Mouse (Mus musculus): ENCODE data around the gene Ppfibp2.

The Ppfibp2 gene

DNA sequence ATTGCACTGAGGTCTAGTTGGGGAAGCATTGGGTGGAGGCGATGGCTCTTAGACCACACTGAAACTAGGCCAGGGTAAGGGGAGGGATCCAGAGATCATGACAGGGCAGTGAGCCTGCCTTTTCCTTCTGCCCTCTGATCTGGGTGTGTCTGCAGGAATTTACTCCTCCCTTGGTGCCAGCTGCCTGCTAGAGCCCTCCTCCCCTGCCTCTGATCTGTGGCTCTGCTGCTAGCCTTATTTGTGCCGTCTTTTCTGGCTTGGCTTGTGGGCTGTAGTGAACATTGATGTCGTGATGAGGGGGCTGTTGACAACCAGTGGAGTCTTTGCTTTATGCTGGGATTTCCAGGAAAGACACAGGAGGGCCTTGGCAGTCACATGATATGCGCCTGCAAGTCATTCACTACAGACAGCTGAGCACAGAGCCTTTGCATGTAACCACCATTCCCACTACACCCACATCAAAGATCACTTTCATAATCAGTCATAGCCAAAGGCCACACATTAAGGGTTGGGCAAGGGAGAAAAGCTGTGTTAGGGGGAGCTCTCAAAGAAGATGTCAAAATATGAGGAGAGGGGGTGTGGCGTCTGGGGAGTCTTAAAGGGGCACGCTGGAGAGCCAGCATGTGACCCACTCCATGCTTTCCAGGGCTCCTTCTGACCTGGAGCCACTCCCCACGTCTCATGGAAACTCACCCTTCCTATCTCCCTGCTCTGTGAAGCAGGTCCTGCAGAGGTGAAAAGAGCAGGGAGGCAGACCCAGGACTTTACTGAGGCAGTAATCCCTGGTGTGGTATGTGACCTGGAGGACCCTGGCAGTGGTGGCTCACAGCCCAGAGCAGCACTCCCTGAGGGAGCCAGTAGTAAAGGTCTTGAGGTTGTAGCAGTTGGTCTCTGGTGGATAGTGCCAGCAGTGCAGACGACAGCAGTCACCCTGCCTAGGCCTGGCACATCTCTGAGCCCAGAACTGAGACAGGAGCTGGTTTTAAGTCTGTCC, 69.4 kb downstream of the Ppfibp2 start:
- peak; percentile 71 for DNase-seq (ENCODE audit: low read depth)

DNA sequence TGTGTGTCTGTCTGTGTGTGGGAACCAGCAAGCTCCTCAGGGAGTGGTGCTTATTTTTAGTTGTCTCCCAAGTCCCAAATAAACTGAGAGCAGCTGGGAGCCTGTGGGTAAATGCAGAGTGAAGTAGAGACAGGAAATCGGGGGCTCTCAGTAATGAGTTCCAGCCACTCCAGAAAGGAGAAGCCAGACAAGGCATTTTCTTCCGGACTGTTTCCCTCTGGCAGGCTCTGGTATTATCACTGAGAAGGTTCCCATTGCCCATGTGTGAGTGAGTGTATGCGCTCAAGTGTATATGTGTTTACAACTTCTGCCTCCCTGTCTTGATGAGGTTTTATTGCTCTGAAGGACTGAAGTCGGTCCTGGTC, 70.2 kb downstream of the Ppfibp2 start:
- peak; percentile 27 for DNase-seq (ENCODE audit: low read depth)

DNA sequence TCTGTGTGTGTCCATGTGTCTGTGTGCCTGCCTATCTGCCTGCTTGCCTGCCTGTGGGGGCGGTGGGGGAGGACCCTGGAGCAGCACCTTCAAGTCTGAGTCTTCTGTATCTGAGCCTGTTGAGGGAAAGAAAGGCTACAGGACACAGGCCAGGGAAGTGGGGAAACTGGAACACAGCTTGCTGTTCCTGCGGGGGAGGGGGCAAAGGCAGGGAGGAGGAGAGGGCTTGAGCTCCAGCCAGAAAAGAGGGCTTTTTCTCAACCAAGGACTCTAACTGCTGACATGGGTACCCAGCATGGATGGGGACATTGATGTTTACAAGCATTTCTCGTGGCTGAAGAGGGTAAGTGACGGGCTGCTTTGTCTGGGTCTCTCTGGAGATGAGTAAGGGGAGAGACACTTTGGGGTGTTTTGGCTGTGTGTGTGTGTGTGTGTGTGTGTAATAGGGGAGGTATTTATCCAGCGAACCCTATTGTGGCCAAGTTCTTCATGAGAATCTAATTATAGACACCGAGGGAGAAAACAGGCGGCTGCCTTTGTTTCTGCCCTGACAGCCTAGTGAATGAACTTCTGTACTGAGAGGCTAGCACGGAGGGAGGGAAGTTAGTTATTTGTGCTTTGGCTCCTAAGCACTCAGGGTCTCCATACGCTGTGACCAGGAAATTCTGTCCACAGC, 70.7 kb downstream of the Ppfibp2 start:
- no peak for DNase-seq (ENCODE audit: low read depth)

DNA sequence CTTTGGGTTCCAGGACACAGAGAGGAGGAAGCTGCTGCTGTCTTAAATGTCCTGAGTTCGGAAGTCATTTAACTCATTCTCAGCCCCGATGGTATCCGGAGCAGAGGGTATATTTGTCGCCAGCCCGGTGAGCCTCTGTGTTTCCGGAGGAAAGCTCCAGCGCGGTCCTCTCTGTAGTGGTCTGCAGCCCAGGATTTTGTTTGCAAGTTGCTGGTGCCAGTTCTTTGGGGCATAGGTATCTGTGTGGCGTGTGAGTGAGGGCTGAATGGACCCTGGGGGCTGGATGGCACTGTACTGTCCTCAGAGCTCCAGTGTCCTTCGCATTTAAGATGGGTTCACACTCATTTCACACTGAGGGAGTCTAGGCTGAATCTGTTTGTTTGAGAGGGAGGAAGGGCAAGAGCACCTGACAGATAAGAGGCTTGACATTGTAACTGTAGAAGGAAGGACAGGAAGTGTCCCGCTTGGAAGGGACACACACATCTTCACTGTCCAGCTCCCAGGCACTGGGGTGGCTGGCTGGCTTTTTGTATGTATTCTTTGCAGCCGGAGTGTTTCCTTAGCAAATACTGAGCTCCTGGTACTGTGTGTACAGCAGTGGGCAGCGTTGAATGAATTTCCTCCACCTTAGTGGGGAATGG, 71.4 kb downstream of the Ppfibp2 start:
- DNase-seq (ENCODE audit: low read depth) = no peak

DNA sequence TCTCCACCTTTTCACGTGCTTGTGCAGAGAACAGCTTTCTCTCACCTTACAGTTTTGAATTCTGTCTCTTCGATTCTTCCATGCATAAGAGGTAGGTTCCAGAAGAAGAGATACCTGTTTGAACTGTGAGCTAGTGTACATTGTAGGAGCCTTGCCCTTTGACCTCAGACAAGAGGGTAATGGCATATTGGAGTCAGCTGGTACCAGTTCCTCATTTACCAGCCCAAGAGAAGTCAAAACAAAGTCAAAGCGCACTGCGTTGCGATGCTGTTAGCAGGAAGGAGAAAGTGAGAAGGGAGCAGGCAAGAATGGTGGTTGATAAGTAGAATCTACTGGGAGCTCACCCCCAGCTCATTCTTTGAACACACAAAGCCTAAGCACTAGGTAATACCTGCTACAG, 73.5 kb downstream of the Ppfibp2 start:
- no peak for DNase-seq (ENCODE audit: low read depth)

DNA sequence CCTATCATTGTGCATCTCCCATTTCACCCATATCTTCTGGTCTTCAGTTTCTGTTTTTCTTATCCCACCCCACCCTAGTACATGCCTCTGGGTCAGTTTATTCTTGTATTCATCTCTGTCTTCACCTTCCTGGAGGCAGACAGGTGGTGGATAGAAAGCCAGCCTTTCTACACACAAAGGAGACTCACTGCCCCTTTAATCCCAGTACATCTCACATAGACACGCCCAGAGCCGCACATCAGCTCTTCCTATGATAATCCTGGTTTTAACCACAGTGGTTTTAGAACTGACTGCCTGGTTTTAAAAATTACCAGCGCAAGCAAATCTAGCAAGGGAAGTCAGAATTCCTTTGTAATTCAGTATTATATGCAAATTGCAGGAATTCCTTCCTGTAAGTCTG, 80.2 kb downstream of the Ppfibp2 start:
- no peak for DNase-seq (ENCODE audit: low read depth)

DNA sequence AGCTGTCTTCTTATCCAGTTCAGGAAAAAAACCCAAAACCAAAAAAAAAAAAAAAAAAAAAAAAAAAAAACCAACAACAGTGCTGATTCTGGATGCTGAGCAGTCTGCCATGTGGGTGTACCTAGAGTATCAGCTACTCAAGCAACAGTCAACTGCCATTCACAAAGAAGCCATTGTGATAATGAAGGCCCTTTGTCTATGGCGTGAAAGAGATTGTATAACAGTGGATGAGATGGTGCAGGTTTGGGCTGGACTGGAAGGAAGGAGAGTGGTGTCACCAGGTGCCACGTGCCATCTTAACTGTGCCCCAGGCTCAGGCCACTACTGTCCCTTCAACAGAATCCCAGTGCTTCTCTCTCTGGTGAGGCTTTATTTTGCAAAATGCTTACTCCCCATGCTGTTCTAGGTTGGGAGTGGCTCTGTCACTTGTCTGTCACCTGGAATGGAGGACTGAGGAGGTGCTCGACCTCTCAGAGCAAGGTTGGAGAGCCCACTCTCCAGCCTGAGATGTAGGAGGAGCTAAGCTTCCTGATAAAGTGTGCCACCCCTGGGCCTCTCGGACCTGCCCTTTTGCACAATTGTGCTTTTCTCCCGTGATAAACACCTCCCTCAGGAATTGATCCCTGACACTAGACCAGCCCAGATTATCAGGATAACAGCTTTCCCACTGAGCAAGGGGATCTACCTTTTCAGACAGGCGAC, 85.3 kb downstream of the Ppfibp2 start:
- no peak for DNase-seq (ENCODE audit: low read depth)

DNA sequence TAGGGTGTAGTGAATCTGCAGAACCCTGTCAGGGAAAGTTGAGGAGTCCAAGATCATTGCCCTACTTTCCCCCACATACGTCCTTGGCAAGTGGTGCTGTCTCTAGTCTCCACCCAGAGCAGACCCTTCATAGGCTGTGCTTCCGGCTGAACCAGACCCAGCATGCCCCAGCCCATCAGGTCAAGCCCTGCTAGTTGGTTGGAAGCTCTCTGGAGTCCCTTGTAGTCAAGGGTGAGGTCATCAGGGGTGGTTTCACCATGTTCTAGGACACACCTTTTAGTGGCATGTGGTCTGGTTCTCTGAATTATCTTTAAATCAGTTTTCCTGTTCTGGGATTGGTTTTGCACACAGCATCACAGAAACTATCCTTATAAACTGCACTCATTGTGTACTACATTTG, 86.3 kb downstream of the Ppfibp2 start:
- DNase-seq (ENCODE audit: low read depth) = no peak

DNA sequence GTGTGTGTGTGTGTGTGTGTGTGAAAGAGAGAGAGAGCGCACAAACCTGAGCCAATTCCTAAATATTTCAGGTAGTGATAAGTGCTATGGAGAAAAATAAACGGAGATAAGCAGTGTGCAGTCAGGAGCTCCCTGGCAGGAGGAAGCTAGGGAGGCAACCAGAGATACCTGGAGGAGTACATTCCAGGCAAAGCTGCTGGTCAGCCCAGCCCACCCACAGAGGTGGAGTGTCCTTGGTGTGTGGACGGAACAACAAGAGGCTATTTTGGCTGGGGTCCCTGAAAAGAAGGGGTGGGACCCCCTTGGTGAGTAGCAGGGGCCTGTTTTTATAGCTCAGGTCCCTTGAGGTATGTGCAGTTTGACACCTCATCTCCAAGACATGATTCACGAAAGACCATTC, 88.2 kb downstream of the Ppfibp2 start:
- no peak for DNase-seq (ENCODE audit: low read depth)

DNA sequence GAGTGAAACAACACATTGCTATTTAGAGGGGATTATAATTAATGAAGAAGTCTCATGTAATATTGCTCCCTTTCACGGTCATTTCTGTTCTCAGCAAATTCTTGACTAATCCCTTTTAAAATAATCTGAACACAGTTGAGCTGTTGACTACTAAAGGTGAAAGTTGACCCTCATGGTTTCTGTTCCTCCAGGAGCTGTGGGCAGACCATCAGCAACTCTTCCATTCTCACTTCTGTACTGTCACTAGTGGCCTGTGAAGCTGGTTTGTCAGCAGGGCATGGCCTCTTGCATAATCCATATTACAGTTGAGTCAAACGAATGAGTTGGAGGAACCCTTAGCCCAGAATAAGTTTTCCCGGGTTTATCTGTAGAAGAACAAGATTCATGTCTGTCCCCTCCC, 88.6 kb downstream of the Ppfibp2 start:
- no peak for DNase-seq (ENCODE audit: low read depth)

DNA sequence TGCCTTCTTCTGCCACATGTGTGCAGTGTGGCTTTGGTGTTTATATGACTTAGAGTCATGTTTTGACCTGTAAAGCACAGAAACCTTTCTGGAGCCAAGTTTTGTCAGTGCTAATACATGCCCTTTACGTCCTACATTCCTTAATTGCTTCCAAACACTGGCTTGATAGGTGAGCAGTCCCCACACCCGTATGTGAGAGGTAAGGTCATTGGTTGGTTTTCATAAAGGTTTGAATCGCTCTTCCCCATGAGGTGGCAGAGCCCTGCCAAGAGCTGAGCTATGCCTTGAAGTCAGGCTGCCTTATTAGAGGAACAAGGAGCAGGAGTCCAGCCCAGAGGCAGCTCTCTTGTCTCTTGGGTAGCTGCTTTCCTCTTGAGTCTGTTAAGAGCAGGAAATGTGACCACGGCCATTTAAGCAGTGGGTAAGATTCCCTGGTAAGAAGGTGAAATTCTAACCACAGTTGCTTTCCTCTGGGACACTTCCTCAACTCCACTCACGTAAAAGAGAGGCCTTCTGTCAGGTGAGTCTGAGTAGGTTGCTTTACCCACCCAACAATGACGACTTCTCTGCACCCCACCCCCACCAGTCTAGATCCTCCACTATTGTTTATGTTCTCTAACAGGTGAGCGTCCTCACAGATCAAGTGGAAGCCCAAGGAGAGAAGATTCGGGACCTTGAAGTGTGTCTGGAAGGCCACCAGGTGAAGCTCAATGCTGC, 90.4 kb downstream of the Ppfibp2 start:
- DNase-seq (ENCODE audit: low read depth) = no peak

DNA sequence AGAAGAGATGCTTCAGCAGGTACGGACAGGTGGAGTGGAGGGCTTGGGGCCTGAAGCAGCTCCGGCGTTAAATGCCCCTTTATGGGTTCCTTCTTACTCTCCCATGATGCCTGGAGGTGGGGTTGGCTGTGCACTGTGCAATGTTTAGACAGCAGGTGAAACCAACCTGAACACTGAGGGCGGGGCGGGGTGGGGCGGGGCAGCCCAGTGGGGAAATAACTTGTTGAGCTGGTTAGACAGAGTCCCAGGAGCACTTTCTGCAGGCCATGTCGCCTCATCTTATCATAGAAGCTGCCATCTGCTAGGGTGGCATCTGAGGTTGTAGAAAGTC, 90.9 kb downstream of the Ppfibp2 start:
- DNase-seq (ENCODE audit: low read depth) = no peak

DNA sequence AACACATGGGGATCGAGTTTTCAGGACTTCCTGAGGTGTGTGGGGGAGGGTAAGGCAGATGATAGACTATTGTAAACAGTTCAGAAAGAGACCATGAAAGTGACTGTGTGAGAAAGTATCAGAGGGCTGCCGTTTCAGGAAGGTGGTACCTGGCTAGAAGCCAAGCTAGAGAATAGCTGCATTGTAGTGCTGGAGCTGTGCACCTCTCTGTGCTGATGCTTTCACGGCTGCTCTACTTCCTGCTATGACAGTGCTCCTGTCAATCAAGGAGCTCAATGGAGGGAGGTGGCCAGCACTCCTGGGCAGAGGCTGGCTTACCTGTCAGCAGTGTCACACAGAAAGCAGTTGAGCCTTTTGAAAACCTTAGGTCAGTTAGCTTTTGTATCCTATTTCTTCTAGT, 92.4 kb downstream of the Ppfibp2 start:
- DNase-seq (ENCODE audit: low read depth) = no peak

DNA sequence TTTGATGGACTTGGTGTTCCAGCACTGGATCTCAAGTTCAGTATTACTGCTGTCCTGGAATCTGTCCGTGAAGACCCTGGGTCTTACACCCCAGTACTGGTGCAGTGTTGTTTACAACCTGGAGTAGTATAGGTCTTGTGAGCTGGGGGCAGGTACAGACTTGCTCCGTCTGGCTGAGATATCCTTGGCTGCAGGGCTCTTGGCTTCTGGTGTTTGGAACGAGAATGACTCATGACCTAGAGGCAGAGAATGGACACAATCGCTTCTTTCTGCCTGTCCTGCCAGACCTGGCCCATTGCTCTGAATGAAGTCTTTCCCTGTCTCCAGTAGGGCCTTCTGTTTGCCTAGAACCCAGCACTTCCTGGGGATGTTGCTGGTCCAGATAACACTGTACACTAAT, 93.0 kb downstream of the Ppfibp2 start:
- no peak for DNase-seq (ENCODE audit: low read depth)

DNA sequence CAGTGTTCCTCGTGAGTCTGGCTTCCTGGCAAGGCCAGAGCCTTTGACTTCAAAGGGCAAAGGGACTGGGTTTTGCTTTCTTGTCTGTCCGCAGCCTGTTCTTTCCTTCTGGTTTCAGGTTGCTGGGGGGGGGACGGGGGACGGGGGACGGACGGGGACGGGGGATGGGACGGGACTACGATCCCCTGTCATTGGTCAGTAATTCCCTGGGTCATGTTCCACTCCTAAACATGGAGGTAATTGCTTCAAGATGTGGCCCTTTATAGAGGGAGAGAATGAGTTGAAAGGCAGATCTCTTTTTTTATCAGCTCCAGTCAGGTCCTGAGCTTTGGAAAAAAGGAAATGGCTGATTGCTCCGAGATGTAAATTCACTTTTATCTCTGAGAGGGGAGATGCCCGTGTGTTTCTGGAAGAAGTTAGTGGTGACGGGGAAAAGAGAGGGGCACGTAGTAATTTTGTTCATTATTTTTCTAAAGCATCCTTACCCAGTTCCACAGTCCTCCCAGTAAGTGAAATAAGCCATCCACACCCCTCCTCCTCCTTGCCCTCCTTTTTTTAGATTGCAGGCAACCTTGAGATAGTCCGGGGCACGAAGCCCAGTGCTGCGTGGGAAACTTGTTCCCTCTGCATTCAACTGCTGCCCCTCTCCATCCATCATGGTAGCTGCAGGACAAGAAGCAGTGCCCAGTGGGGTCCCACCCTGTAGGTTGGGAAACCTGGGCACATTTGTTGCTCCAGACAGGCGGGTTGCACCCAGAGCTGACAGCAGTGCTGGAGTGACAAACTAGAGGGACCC, 95.6 kb downstream of the Ppfibp2 start:
- DNase-seq (ENCODE audit: low read depth) = no peak

DNA sequence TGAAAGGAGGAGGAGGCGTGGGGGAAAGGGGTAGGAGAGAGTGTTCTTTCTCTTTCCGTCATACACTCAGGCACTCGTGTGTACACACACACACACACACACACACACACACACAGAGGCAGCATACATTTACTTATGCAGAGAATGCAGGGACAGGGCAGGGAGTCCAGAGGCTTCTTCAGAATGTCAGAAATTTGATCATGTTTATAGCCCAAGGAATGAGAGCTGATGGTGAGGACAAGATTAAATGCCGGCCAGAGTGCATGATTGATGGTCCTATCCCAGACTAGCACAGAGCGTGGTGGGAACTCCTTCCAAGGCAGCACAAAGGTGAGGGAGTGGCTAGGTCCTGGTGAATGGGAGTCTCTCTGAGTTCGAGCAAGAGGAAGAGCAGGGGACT, 96.5 kb downstream of the Ppfibp2 start:
- DNase-seq (ENCODE audit: low read depth) = no peak

DNA sequence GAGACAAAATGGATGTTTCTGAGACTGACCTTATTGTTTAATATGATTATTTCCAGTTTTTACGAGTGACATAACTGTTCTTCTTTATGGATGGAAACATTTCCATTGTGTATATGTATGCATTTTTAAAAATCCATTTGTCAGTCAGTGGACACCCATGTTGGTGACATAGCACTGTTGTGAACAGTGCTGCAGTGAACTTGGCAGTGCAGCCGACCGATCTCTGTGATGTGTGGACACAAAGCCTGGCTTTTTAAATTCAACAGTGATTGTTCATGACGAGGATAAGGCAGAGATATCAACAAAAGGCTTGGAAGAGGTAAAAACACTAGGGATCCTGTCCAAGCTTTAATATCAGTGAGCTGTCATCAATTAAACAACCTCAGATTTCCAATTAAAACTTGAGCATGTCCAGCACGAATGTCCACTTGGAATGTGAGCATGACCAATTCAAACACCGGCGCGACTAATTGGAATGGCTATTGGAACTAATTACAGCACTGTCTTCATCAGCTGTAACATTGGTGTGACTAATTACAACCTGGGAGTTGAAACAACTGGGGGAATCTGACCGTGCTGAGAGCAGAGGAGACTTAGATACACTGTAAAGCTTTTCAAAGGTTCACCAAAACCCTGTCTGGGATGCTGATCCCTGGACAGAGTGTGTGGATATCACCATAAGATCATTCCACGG, 99.4 kb downstream of the Ppfibp2 start:
- DNase-seq (ENCODE audit: low read depth) = no peak

DNA sequence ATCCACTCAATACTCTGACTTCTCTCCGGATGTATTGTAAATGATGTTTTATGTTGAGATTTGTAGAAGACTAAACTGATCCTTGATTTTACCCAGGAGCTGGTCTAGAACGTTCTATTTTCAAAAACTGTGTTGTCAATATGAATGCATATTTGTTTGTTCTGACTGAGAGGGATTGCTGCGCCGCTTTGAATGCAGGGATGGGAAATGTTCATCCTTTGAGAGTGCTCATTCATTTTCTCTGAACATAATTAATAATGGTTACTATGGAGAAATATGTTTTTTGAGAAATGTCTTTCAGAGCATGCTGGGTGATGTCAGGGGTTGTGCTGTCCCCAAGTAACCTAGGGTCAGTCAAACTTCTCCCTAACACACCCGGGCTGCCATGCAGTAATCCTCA, 102.1 kb downstream of the Ppfibp2 start:
- DNase-seq (ENCODE audit: low read depth) = no peak

DNA sequence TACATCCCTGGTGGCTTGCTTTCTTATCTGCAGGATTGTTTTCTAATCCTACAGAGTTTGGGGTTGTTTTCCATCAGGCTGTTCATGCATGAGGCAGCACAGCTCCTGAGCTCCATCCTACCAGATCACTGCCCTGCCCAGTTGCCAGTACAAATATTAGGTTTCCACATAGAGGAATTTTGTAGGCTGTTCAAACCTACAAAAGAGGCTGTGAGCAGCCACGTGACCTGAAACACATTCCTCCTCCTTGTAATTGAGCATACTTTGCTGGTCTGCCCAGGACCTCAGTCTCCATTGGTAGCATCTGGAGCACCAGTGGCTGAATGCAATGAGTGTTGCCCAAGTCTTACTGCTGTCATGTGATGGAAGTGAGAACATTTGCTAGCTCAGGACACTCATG, 104.9 kb downstream of the Ppfibp2 start:
- peak; percentile 83 for DNase-seq (ENCODE audit: low read depth)

DNA sequence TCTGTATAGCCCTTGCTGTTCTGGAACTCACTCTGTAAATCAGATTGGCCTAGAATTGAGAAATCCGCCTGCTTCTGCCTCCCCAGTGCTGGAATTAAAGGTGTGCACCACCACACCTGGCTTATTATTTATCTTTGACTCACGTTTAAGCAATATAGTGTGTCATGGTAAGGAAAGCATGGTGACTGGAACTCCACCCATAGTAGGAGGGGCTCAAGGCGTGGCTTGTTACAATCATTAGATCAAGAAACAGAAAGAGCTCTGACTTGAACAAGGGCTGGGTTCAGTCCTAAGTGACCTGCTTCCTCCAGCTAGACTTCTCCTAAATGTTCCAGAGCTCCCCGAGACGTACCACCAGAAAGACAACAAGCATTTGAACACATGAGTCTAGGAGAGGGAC, 105.6 kb downstream of the Ppfibp2 start:
- no peak for DNase-seq (ENCODE audit: low read depth)
